Mouse (Mus musculus) limb, embryonic 11.5 days (tissue): ENCODE results near the gene Fggy. TPM values are rescaled to one million over a fixed set of nuclear protein-coding genes. Genes with fewer than 3 reads are reported as not detected.

Source experiments
- ATAC-seq: fragments of 200-750 bp; cut with Nextera tagmentation; 2 replicates; pipeline ENCODE4 v1.8.0; 2017; ENCODE audit warnings: low read depth; ENCODE audit not compliant: insufficient number of reproducible peaks, low FRiP score, low TSS enrichment
- DNase-seq: peaks from one replicate; pipeline ENCODE4 v3.0.0-alpha.2; 2015; ENCODE audit warnings: low spot score
- H3K27ac ChIP-seq: fragments of 300-500 bp; sonication (generic); replicated peaks from 2 replicates; pipeline ENCODE4 v1.5.1; 2014; ENCODE audit warnings: low read depth, mild to moderate bottlenecking, low read length
- H3K27me3 ChIP-seq: fragments of 300-500 bp; sonication (generic); 2 replicates; pipeline ENCODE4 v1.6.1; 2014; ENCODE audit warnings: mild to moderate bottlenecking, low read length, mixed read lengths; ENCODE audit not compliant: control insufficient read depth, insufficient read depth
- H3K36me3 ChIP-seq: fragments of 300-500 bp; sonication (generic); 2 replicates; pipeline ENCODE4 v1.6.1; 2014; ENCODE audit warnings: mild to moderate bottlenecking, low read length, moderate library complexity, mixed read lengths; ENCODE audit not compliant: control insufficient read depth, insufficient read depth
- H3K4me1 ChIP-seq: fragments of 300-500 bp; sonication (generic); 2 replicates; pipeline ENCODE4 v1.6.1; 2014; ENCODE audit warnings: low read length, mixed read lengths; ENCODE audit not compliant: control insufficient read depth, insufficient read depth
- H3K4me2 ChIP-seq: fragments of 300-500 bp; sonication (generic); 2 replicates; pipeline ENCODE4 v1.6.1; 2014; ENCODE audit warnings: low read depth, mild to moderate bottlenecking, moderate library complexity; ENCODE audit not compliant: severe bottlenecking
- H3K4me3 ChIP-seq: fragments of 300-500 bp; sonication (generic); 2 replicates; pipeline ENCODE4 v1.5.1; 2014; ENCODE audit warnings: low read depth, low read length
- H3K9ac ChIP-seq: fragments of 300-500 bp; sonication (generic); 2 replicates; pipeline ENCODE4 v1.6.1; 2014; ENCODE audit warnings: mild to moderate bottlenecking, low read length
- H3K9me3 ChIP-seq: fragments of 300-500 bp; sonication (generic); 2 replicates; pipeline ENCODE4 v1.6.1; 2016; ENCODE audit warnings: low read length; ENCODE audit not compliant: control insufficient read depth
- WGBS: fragments of 180-500 bp; shearing (Covaris S2); extraction: QIAGEN DNeasy Blood & Tissue Kit; methylation state at CpG from one replicate; pipeline ENCODE4 v1.1.7; 2014; 5-methylcytosine and 5-hydroxymethylcytosine counted together
- polyA plus RNA-seq: library from polyadenylated mRNA; unstranded; fragments of >200 nt; fragmentation: Nextera tagmentation; extraction: Ambion mirVana; gene quantifications from 2 replicates; pipeline ENCODE4 v1.2.1, GENCODE M21; 2014

The Fggy gene
- polyA plus RNA-seq, 1 experiment from 2014 or later: 8.4 TPM

DNA sequence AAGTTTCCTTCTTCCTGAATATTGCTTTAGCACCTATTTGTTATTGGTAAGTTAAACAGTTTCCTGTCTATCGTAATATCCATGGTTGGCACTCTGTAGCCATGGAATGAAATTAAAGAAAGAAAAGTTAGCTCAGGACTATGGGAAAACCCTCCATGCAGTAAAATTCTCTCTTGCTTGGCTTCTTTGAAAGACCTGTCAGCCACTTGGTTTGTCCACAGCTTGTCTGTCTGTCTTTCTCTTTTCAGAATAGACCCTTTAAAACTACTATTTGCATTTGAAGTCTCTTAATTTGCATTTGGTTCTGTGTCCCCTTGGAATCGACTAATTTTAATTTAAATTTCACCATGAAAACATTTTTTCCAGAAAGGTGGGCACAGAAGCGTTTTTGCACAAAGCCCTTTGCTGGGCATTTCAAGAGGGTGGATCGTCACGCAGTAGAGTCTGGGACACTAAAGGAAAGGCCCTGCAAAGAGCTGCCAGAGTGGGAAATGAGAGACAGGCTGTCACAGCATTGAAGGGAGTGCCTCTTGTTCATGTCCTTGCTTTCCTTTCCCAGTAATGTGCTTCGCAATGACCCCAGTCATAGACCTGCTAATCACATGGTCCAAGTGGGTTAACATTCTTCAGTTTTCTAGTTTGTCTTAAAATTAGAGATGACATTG, 283.2 kb downstream of the Fggy start:
- Histone ChIP-seq H3K4me2 (no peak overlapping the region), H3K4me1 (no peaks in the 10 kb centered on the region; the same call in 1 of the 2 replicates), H3K27me3 (no peaks in the 10 kb centered on the region), H3K36me3 (no peaks in the 10 kb centered on the region), H3K9me3 (no peaks in the 10 kb centered on the region), H3K4me3 (no peak overlapping the region), H3K9ac (no peak overlapping the region), H3K27ac (no peak overlapping the region)
- ATAC-seq (no peak), DNase-seq (no peak)
- WGBS: 86% methylated on average over 6 of the region's 6 CpGs

DNA sequence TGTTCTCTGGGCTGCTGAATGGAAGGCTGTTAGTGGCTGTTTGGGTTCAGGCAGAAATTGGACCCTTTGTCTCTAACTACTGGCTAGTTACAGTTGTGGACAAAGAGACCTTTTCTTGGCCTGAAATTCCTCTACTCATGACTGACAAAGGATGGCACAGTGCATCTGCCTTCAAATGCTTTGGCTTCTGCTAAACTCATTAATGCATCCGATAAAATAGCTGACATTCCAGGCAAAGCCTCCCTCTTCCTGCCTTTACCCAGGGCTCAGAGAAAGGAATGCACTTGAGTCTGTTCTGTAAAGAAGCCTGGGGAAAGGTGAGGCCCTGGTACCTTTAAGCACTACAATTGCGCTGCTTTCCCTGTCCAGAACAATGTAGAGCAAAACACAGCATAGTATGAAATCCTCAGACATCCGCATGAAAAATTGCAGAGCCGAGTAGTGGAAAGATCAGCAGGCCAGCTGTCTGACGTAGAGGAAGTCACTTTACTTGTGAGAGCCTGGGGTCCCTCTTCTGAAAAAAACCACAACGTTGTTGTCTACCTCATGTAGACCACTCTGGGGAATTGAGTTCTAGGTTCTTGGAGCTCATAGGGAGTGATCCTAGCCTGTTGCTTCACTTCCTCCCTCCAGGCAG, 288.8 kb downstream of the Fggy start:
- Histone ChIP-seq H3K4me2 (no peak overlapping the region), H3K4me1 (peaks cover 7% of the 10 kb centered on the region; the same call in 1 of the 2 replicates), H3K9ac (no peak overlapping the region), H3K27me3 (no peaks in the 10 kb centered on the region), H3K36me3 (no peaks in the 10 kb centered on the region), H3K27ac (no peak overlapping the region), H3K4me3 (no peak overlapping the region), H3K9me3 (no peaks in the 10 kb centered on the region)
- 67% methylated on average over 6 of the region's 6 CpGs for WGBS
- DNase-seq (no peak), ATAC-seq (no peak)

DNA sequence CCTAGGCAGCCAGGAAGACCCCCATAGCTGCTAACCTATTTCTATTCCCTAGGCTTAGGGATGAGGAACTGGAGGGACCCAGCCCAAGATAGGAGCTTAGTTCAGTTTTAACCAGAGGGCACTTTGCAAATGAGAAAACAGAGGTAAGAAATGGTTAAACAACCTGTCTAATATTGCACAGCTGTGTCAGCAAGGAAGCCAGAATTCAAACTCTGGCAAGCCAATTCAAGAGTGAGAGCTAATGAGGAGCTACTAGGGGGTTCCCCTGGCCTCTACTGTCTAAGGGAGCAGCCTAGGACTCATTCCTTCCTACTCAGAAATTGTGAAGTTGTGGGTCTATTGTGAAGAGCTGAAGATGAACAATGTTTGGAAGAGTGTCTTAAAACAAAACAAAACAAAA, 289.9 kb downstream of the Fggy start:
- DNase-seq: no peak
- Histone ChIP-seq H3K27ac (no peak overlapping the region), H3K4me1 (peaks cover 7% of the 10 kb centered on the region; the same call in 1 of the 2 replicates), H3K27me3 (no peaks in the 10 kb centered on the region), H3K36me3 (no peaks in the 10 kb centered on the region), H3K9ac (no peak overlapping the region), H3K4me3 (no peak overlapping the region), H3K4me2 (no peak overlapping the region), H3K9me3 (no peaks in the 10 kb centered on the region)
- no peak for ATAC-seq

DNA sequence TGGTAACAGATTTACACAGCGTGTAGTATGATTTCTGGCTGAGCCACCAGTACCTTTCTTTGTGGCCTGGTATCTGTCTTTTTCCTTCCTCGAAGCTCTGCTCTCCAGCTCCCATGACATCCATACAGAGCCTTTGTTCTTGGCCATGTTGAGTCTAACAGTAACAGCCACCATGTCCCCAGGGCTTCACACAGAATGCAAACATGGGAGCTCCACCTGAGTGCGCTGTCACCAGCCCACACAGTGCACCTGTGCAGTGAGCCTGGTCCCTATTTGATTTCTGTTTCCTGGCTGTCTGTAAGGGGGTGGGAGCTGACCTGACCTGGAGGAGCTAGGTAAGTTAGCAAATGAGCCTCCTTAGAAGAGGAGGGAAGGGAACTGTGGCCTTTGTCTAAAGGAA, 290.4 kb downstream of the Fggy start:
- Histone ChIP-seq H3K4me1 (peaks cover 7% of the 10 kb centered on the region; the same call in 1 of the 2 replicates), H3K9ac (no peak overlapping the region), H3K4me3 (no peak overlapping the region), H3K27me3 (no peaks in the 10 kb centered on the region), H3K27ac (no peak overlapping the region), H3K9me3 (no peaks in the 10 kb centered on the region), H3K4me2 (no peak overlapping the region), H3K36me3 (no peaks in the 10 kb centered on the region)
- ATAC-seq: no peak
- no peak for DNase-seq
- 87% methylated on average over 3 of the region's 3 CpGs for WGBS

DNA sequence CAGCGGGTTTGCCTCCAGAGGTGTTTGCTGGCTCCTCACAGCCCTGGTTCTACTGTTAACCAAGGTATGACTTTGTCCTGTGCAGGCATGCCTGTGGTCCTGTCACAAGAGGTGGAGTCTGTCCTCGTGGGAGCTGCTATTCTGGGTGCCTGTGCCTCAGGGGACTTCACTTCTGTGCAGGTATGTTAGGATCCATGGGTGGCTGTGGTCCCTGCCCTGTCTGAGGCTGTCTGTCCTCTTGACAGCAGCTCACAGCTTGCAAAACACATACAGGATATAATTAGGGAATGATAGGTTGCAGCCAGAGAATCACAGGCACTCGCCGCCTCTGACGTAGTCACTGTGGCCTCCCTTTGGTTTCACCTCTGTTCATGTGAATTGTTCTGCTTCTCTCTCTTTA, 292.2 kb downstream of the Fggy start:
- H3K27ac ChIP-seq: no peak overlapping the region
- ATAC-seq (no peak), DNase-seq (no peak)
- peaks cover 7% of the 10 kb centered on the region; the same call in 1 of the 2 replicates for H3K4me1 ChIP-seq
- H3K27me3 ChIP-seq: no peaks in the 10 kb centered on the region
- no peak overlapping the region for H3K4me2 ChIP-seq
- 70% methylated on average over 5 of the region's 5 CpGs for WGBS
- no peak overlapping the region for H3K9ac ChIP-seq
- no peaks in the 10 kb centered on the region for H3K36me3 ChIP-seq
- no peak overlapping the region for H3K4me3 ChIP-seq
- no peaks in the 10 kb centered on the region for H3K9me3 ChIP-seq

DNA sequence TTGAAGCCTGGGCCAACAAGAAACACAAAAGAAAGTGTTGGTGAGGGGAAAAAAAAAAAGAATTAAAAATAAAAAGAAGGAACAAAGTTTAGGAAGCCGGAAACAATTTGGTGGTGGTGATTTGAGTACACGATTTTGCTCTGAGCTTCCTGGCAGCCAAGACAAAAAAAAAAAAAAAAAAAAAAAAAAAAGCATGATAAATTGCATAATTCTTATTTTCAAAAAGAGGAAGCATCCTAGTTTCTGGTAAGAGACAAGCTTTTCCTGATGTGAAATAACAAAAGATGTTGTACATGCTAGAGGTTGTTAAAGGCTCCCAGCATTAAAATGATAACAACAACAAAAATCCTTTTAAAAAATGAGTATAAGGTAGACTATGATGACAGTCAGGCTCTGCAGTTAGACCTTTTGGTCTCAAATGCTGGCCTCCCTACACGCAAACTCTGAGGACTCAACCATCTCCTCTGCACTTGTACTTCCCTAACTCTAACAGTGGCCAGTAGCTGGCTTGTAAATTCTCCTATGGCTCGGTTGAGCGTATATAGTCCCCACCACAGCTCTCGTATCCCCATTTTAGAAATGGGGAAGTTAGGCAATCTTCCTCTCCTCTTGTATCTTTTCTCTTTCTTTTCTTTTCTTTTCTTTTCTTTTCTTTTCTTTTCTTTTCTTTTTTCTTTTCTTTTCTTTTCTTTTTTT, 292.9 kb downstream of the Fggy start:
- DNase-seq: no peak
- Histone ChIP-seq H3K4me3 (no peak overlapping the region), H3K4me2 (no peak overlapping the region), H3K4me1 (peaks cover 7% of the 10 kb centered on the region; the same call in 1 of the 2 replicates), H3K36me3 (no peaks in the 10 kb centered on the region), H3K9ac (no peak overlapping the region), H3K27ac (no peak overlapping the region), H3K27me3 (no peaks in the 10 kb centered on the region), H3K9me3 (no peaks in the 10 kb centered on the region)
- WGBS: 87% methylated on average over 6 of the region's 6 CpGs
- ATAC-seq: no peak

DNA sequence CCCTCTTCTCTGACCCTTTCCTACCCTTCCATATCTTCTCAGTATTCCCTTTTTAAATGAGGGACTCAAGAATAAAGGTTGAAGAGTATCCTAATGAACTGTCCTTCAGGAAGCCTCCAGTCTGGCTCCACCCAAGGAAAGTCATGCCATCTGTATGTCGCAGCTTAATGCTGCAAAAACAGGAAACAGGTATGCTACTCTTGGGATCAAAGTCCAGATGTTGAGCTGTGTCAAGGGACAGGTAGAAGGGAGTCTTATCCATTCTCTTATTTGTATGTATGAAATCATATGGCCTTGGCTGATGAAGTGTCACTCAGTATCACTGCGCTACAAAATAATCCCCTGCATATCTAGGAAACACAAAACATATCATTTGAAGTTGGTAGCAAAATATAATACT, 294.9 kb downstream of the Fggy start:
- no peaks in the 10 kb centered on the region for H3K27me3 ChIP-seq
- H3K9ac ChIP-seq: no peak overlapping the region
- H3K4me1 ChIP-seq: no peaks in the 10 kb centered on the region
- no peak overlapping the region for H3K27ac ChIP-seq
- no peak overlapping the region for H3K4me3 ChIP-seq
- no peaks in the 10 kb centered on the region for H3K9me3 ChIP-seq
- no peak overlapping the region for H3K4me2 ChIP-seq
- no peaks in the 10 kb centered on the region for H3K36me3 ChIP-seq
- DNase-seq: no peak
- WGBS: 84% methylated on average over 2 of the region's 2 CpGs
- ATAC-seq: no peak

DNA sequence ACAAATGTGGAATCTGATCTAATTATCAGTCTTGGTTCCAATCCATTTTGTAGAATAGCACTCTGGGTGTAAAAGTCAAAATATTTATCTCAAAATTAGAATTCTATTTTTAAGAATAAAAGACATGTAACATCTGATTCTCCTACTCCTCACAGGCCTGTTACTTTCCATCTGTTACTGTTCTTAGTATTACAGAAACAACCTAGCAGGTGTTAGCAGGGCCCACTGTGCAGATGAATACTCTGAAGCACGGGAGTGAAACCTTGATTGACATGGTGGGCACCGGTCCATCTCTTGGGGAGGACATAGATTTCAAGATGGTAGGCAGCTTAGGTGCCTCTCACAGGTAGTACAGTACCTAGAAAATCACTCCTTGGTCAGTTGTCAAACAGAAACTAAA, 298.7 kb downstream of the Fggy start:
- H3K9ac ChIP-seq: no peak overlapping the region
- no peak overlapping the region for H3K4me2 ChIP-seq
- no peaks in the 10 kb centered on the region for H3K36me3 ChIP-seq
- no peaks in the 10 kb centered on the region for H3K27me3 ChIP-seq
- H3K9me3 ChIP-seq: no peaks in the 10 kb centered on the region
- no peak overlapping the region for H3K27ac ChIP-seq
- DNase-seq (no peak), ATAC-seq (no peak)
- no peaks in the 10 kb centered on the region for H3K4me1 ChIP-seq
- WGBS: 89% methylated on average over 2 of the region's 2 CpGs
- H3K4me3 ChIP-seq: no peak overlapping the region
